Mouse (Mus musculus) brain, embryonic 14.5 days (tissue): ENCODE results near the gene Comtd1. TPM values are rescaled to one million over a fixed set of nuclear protein-coding genes. Genes with fewer than 3 reads are reported as not detected.

Source experiments
- DNase-seq: peaks from one replicate; pipeline ENCODE4 v3.0.0-alpha.2; 2011; ENCODE audit warnings: low read depth
- CTCF ChIP-seq: fragments of 200-500 bp; IDR thresholded peaks from 2 replicates; pipeline ENCODE4 v1.5.1; 2012; ENCODE audit warnings: inconsistent platforms, mild to moderate bottlenecking, moderate library complexity, borderline replicate concordance; ENCODE audit not compliant: insufficient read depth, insufficient read length; ENCODE audit errors: extremely low read depth
- POLR2A ChIP-seq: fragments of 200-500 bp; IDR thresholded peaks from 2 replicates; pipeline ENCODE4 v1.6.1; 2012; ENCODE audit warnings: mild to moderate bottlenecking, inconsistent platforms, borderline replicate concordance; ENCODE audit not compliant: poor library complexity, insufficient read depth, insufficient read length, severe bottlenecking; ENCODE audit errors: extremely low read depth
- polyA plus RNA-seq: library from polyadenylated mRNA; depleted of rRNA; stranded (reverse); fragments of >200 nt; gene quantifications from 2 replicates; pipeline ENCODE4 v1.2.3, GENCODE M21; 2012

The Comtd1 gene
- polyA plus RNA-seq, 1 experiment: 24.4 TPM

DNA sequence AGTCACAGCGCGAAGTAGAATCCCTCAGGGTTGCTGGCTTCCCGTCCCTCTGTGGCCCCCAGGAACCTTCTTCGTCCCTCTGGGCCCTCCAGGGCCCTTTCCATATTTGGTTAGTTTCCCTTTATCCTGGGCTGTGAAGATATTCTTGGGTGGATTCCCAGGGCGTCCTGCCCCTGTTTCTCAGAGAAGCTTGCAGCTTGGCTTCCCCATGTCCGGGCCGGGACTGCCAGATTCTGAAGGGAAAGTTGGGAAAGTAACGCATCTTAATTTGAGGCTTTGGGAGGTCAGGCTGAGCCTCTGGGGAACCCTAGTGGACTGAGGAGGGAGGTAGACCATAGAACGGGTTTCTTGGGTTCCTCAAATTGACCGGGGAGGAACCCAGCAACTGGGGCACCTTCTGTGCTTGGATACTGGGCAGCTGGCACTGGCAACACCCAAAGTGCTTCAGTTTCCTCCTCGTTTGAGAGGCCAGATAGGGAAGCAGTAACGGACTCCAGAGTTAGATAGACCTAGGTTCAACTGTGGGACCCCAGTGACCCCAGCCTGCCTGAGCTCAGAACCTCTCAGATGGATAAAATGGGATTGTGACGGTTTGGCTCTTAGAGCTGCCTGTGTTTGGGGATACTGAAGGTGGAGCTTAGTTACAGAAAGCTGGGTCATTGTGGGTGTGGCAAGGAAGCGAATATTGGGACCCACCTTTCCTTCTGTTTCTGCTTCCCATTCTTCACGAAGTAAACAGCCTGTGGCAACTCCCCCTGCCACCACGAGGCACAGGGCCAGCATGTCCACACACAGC is 3.4 kb upstream of the Comtd1 start:
- TF ChIP-seq CTCF: no peak
- TF ChIP-seq POLR2A: no peak
- no peak for DNase-seq

DNA sequence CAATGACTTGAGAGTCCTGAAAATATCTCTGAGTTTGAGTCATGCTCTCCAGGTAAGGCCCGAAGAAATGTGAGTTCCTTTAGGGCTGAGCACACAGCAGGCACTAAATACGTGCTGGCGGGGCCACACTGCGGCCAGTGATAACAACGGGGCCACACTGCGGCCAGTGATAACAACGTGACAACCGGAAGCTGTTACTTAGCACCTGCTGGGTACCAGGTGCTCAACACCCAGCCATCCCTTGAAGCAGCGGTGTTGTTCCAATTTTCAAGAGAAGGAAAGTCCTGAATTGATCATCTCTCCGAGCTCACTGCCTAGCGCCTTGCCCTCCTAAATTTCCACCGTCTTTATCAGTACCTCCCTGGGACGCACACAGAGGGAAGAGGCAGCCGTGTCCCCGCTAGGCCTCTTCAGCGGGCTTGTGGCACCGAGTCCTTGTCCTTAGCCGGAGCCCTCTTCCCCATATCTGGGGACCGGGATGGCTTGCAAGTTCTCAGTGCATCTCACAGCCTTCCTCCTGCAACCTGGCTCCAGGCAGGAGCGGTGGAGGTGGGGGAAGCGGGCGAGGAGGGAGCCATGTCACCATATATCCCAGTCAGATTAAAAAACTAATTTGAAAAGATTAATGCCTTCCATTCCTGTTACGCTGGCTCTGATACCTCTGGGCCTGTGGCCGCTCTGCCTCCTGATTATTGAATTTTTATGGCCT is 1.8 kb upstream of the Comtd1 start:
- no peak for TF ChIP-seq CTCF
- no peak for TF ChIP-seq POLR2A
- DNase-seq: no peak

DNA sequence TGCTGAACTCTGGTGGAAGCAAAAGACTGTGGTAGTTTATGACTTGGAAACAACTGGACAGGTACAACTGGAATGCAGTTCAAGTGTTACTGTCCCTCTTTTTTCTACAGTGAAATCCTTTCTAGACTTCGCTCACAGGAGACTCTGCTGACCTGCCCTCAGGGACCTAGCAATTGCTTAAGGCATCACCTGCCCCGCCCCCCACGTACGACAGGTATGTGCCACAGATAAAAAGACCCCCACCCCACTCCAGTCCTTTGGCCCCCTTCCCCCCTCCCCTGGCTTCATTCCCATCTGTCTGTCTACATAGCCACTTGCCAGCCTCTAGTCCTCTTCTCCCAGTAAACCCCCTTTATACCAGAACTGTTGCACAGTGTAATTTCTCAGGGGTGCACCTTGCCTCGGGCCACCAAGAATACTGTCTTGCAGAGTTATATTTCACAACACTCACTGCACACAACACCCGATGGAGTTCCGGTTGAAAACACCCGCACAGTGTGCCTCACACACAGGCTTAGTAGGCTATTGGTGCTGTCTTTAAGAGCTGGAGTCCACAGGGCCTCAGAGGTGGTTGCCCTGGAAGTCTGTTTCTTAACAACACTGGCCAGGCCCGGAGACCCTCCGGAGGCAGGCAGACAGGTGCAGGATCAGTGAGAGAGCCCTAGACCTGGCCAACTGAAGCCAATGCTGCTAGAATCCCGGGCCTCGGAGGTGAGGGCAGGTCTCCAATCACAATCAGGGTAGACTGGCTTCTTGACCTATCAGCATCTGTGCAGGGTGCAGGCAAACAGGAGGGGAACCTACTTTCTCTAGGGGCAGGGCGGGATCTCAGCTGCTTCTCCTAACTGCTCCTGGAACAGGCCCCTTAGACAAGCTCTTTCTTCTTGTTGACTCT is 994 bp upstream of the Comtd1 start:
- DNase-seq: no peak
- TF ChIP-seq CTCF: no peak
- TF ChIP-seq POLR2A: no peak

DNA sequence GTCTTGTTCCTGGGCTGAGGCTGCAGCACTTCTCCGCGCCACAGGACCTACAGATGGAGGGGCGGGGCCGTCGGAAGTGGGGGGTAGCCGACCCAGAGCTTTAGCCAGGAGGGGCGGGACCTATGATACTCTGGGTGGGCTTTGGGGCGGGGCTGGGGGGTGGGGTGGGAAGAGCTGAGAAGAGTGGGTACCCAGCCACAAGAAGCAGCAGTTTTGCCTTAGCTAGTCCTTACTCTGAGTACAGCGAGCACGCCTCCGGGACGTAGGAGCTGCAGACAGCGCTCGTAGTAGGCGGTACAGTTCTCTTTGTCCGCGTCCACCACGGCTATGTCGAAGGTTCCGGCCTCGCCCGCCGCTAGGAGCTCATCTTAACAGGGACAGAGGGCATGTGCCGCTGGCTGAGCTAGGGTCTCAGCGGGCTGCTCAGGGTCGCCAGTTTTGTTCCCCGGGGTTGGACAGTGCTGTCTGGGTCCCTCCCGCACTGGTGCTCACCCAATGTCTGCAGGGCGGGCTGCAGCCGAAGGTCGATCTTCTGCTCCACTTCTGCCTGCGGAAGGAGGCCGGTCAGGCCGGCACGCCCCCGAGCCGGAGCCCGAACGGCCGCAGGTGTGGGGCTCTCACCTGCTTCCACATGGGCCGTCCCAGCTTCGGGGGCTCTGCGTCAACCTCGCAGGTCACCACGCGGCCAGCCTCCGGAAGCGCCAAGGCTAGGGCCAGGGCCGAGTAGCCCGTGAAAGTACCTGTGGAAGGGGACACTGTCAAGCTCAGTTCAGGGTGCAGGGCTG is 1.2 kb downstream of the Comtd1 start:
- DNase-seq: peak; percentile 91

DNA sequence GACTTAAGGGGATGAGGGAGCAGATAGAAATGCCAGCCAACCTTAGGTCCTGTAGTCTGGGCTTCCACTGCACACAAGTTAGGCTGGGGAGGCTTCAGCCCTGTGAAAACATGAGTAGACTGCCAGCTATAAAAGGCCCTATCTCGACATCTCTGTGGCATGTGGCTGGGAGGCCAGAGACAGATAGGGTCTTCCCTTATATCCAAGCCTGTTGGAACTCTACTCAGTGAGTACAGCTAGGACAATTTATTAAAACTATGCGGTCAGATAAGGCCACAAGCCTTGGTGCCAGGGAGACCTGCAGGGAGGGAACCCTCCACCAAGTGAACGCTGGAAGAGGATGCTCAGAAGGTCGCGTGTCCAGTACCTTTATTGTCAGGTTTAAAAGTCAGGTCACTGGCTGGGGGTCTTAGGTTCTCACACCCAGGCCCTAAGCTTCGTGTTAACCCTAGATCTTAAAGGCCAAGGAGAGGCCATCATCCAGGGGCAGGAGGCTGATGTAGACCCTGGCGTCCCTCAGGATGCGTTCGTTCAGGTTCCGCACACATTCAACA is 1.9 kb downstream of the Comtd1 start:
- DNase-seq: no peak
- TF ChIP-seq POLR2A (no peak), CTCF (no peak)

More for the DNA sequence above, 1.2 kb downstream of the Comtd1 start:
- TF ChIP-seq POLR2A (no peak), CTCF (no peak)

DNA sequence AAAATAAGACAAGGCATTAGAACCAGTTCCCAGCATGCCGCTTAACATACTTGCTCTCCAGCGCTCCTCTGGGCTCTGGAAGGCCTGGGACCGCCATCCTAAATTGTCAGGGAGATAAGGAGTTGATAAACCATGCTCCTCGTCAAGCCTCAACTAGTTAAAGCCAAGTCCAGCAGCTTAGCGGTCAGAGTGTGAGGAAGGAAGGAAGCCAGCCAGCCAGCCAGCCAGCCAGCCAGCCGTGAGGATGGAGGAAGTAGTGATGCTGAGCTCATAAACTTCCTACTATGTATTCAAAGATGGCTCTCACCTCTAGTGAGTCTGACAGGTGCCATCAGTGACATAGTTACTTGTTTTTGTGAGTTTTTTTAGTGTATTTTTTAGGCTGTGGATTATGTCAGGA is 5.5 kb downstream of the Comtd1 start:
- TF ChIP-seq POLR2A: no peak
- TF ChIP-seq CTCF: no peak

DNA sequence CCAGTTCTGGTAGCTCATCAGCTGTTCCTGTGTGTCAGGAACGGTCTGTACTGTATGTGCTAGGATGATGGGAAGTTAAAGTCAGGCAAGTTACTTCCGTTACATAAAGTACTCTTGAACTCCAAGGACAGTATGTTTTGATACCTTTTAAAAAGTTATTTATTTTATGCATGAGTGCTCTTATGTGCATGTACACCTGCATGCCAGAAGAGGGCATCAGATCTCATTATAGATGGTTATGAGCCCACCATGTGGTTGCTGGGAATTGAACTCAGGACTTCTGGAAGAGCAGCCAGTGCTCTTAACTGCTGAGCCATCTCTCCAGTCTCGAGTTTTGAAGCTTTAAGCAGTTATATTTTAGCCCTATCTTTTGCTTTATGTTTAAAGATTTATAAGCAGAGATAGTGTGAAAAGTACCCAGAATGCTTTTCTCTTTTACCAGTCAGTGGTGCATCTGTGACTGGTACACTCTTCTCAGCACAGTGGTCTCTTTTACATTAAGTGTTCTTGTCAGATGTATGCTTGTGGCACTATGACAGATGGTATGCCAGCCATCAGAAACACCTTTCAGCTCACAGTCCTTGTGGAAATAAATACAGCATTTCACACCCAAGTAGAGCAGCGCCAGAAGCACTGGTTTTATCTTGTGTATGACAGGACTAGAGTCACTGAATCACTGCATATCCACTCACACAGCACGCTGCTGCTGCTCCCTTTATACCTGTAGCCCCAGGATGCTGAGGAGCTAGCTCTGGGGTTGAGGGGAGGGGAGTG is 6.8 kb downstream of the Comtd1 start:
- no peak for TF ChIP-seq CTCF
- TF ChIP-seq POLR2A: no peak
- DNase-seq: peak; percentile 78

More for the DNA sequence above, 5.5 kb downstream of the Comtd1 start:
- no peak for DNase-seq

DNA sequence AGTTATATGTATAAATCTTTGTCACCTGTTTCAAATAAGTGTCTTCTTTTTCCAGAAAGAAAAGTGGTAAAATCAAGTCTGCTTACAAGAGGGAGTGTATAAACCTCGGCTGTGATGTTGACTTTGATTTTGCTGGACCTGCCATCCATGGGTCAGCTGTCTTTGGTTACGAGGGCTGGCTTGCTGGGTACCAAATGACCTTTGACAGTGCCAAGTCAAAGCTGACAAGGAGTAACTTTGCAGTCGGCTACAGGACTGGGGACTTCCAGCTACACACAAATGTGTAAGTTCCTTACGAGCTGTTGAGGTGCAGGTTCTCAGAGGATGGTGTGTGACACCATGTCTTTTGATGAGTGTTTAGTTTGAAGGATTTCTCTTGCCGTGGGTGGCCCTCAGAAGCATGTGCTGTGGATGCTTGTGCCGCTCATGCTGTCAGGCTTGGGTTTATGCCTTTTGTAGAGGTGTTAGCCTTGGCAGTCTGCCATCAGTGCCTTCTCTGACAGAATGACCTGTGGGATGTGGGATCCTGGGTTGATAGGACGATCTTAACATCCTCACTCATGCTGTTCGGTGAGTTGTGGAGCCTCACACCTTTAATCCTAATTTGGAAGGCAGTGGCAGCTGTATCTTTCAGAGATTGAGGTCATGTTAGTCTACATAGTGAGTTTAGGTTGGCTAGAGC is 10.3 kb downstream of the Comtd1 start:
- DNase-seq: no peak
- TF ChIP-seq CTCF (no peak), POLR2A (no peak)

DNA sequence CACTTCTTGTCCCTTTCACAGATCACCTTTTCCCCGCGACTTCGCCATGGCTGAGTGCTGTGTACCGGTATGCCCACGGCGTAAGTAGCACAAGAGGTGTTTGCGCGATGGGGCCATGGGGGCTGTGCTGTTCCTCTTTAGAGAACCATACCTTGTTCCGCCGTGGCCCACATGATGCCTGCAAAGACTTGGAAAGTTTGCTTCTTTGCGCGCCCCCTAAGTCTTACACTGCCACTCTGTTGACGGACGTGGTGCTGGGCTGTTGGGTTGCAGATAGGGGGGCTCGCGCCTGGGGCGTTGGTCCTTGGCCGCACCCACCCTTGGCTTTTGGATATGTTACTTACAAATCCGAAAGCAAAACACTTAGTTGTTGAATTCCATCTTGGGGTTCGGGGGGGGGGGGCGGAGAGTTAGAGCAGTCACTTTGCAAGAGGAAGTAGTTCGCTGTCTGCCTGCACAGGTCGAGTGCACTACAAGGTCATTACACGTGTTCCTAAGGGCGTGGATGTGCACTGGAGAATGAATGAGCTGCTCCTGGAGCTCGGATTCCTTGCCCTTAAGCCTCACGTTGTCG is 16.9 kb downstream of the Comtd1 start:
- TF ChIP-seq POLR2A: no peak
- no peak for DNase-seq
